Mouse (Mus musculus) midbrain, embryonic 14.5 days (tissue): ENCODE data around the gene Ints13. TPM values are rescaled to one million over a fixed set of nuclear protein-coding genes. Genes with fewer than 3 reads are reported as not detected.
A peak's percentile ranks its signal among the peaks of the same experiment; 100 is the strongest.

Source experiments
- ATAC-seq: fragments of 200-750 bp; cut with Nextera tagmentation; 2 replicates; pipeline ENCODE4 v1.8.0; 2017; ENCODE audit warnings: moderate number of reproducible peaks, moderate library complexity; ENCODE audit not compliant: low FRiP score, low TSS enrichment
- DNase-seq: peaks from one replicate; pipeline ENCODE4 v3.0.0-alpha.2; 2015
- H3K27ac ChIP-seq: fragments of 300-500 bp; sonication (generic); replicated peaks from 2 replicates; pipeline ENCODE4 v1.5.1; 2014; ENCODE audit warnings: mild to moderate bottlenecking, low read depth, low read length, moderate library complexity
- H3K27me3 ChIP-seq: fragments of 300-500 bp; sonication (generic); 2 replicates; pipeline ENCODE4 v1.6.1; 2014; ENCODE audit warnings: low read length, control low read depth, mixed read lengths; ENCODE audit not compliant: control insufficient read depth, insufficient read depth
- H3K36me3 ChIP-seq: fragments of 300-500 bp; sonication (generic); 2 replicates; pipeline ENCODE4 v1.6.1; 2014; ENCODE audit warnings: low read length, control low read depth; ENCODE audit not compliant: control insufficient read depth, insufficient read depth
- H3K4me1 ChIP-seq: fragments of 300-500 bp; sonication (generic); 2 replicates; pipeline ENCODE4 v1.6.1; 2014; ENCODE audit warnings: mild to moderate bottlenecking, antibody characterized with exemption, low read length, control low read depth; ENCODE audit not compliant: control insufficient read depth, insufficient read depth
- H3K4me2 ChIP-seq: fragments of 300-500 bp; sonication (generic); 2 replicates; pipeline ENCODE4 v1.6.1; 2014; ENCODE audit warnings: mild to moderate bottlenecking, low read length, moderate library complexity
- H3K4me3 ChIP-seq: fragments of 300-500 bp; sonication (generic); replicated peaks from 2 replicates; pipeline ENCODE4 v1.5.1; 2014; ENCODE audit warnings: low read depth, low read length
- H3K9ac ChIP-seq: fragments of 300-500 bp; sonication (generic); replicated peaks from 2 replicates; pipeline ENCODE4 v1.6.1; 2014; ENCODE audit warnings: mild to moderate bottlenecking, low read length, moderate library complexity
- H3K9me3 ChIP-seq: fragments of 300-500 bp; sonication (generic); 2 replicates; pipeline ENCODE4 v1.6.1; 2016; ENCODE audit warnings: low read length, control low read depth, mixed read lengths; ENCODE audit not compliant: control insufficient read depth
- WGBS: fragments of 180-500 bp; shearing (Covaris S2); extraction: QIAGEN DNeasy Blood & Tissue Kit; methylation state at CpG from one replicate; pipeline ENCODE4 v1.1.7; 2014; 5-methylcytosine and 5-hydroxymethylcytosine counted together
- polyA plus RNA-seq: library from polyadenylated mRNA; unstranded; fragments of >200 nt; fragmentation: Nextera tagmentation; extraction: Ambion mirVana; gene quantifications from 2 replicates; pipeline ENCODE4 v1.2.1, GENCODE M21; 2014

Gene Ints13
- polyA plus RNA-seq, 1 experiment from 2014 or later, result 53.9 TPM

DNA sequence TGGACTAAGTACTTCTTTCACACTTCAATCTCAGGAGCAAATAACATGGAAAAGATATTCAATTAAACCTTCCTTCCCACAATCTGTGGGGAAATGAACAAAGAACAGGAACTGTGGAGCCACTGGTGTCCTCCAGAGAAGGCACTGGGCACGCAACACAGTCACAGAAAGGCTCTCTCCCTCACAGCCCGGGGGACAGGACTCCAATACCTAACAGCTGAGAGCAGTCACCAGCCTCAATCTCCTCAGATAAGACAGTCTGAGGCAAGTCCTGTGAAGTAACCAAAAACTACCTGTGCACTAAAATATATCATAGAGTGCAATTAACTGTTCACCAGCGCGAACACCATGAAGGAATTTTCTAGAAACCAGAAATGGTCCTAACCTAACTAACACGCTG is 76.9 kb downstream of the Ints13 start:
- Histone ChIP-seq H3K27me3 (peaks cover 22% of the 10 kb centered on the region), H3K4me3 (no peak overlapping the region), H3K27ac (no peak overlapping the region), H3K9me3 (no peaks in the 10 kb centered on the region), H3K36me3 (no peaks in the 10 kb centered on the region), H3K4me1 (peaks cover 12% of the 10 kb centered on the region), H3K4me2 (peak overlapping the region; percentile 97), H3K9ac (no peak overlapping the region)
- ATAC-seq, result no peak
- no peak for DNase-seq
- 72% methylated on average over 5 of the region's 5 CpGs for WGBS

DNA sequence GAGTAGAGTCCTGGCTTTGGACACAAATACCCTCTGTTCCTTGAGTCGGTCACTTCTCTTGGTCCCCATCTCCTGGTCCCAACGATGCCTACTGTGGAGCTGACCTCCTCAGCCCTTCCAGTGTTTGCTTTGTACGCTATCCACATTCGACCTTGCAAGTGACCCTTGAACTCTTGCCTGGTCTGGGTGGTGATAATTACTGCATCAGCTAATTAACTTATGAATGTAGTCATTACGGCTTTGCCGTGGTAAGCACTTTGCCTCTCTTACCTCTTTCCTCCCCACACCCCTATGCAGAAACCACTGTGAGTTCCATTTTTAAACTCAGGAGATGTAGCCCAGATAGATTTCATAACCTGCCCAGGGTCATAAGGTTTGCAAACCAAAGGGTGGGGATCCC is 77.4 kb downstream of the Ints13 start:
- H3K9me3 ChIP-seq, result no peaks in the 10 kb centered on the region
- H3K4me3 ChIP-seq, result no peak overlapping the region
- H3K27ac ChIP-seq, result no peak overlapping the region
- peaks cover 22% of the 10 kb centered on the region for H3K27me3 ChIP-seq
- no peak overlapping the region; the same call in 1 of the 2 replicates for H3K4me2 ChIP-seq
- H3K36me3 ChIP-seq, result no peaks in the 10 kb centered on the region
- ATAC-seq (no peak), DNase-seq (no peak)
- WGBS, result 85% methylated on average over 6 of the region's 6 CpGs
- H3K4me1 ChIP-seq, result peaks cover 12% of the 10 kb centered on the region
- no peak overlapping the region for H3K9ac ChIP-seq

Other genes with a start within 250 kb of the Ints13 start
- gene Itpr2, start 75.6 kb downstream of the Ints13 start, polyA plus RNA-seq, result 3.7 and 6.0 TPM in 2 replicates
- 41.5 and 52.3 TPM in 2 replicates for gene Fgfr1op2, start 632 bp downstream of the Ints13 start, polyA plus RNA-seq
- 103 and 105 TPM in 2 replicates for gene Med21, start 64.7 kb upstream of the Ints13 start, polyA plus RNA-seq
- 23.9 and 31.6 TPM in 2 replicates for gene Tm7sf3, start 65.0 kb upstream of the Ints13 start, polyA plus RNA-seq
- gene Stk38l, start 147.2 kb upstream of the Ints13 start, polyA plus RNA-seq, result 16.1 and 20.2 TPM in 2 replicates
- 0.73 and 2.3 TPM in 2 replicates for gene Arntl2, start 218.2 kb upstream of the Ints13 start, polyA plus RNA-seq